Mouse (Mus musculus) T-helper 17 cell (primary cell): ENCODE measurements around the gene Prss3.
"Not testable (repeated sequence)": the region's sequence is repeated elsewhere in the genome, so short reads cannot be mapped to it uniquely, and the experiment has no call there.

ENCODE experiments used
- in situ Hi-C, 2 experiments: fragments of 300-600 bp; cut with MboI, MseI; formaldehyde crosslinking; loops; 1 replicate in 1 of 2; 2 replicates in 1 of 2; pipeline ENCODE4 v1.15.1; 2025; ENCODE audit warnings: high pct_unique_total_duplicates in 2 of 2

Prss3 gene

DNA sequence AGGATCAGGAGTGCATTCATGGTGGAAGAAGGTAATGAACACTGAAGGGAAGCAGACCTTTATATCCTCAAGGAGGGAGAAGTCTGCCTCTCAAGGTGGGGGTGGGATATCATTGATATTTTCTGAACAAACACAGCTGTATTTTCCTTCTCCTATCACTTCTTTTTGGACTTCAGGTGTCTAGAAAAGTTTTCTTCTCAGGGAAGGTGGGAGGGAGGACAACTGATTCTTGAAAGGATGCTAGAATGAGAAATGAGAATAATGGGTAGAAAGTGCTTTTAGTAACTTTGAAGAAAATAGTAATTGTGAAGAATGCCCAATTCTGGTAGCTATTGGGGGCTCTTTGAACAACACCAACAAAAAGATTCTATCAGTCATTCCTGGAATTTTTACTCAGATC, at the start of gene Prss3:
Prss3 (minus strand) TSS at position 101 of the 400 bp plus-strand sequence.
- in situ Hi-C loops, result not testable (repeated sequence)

DNA sequence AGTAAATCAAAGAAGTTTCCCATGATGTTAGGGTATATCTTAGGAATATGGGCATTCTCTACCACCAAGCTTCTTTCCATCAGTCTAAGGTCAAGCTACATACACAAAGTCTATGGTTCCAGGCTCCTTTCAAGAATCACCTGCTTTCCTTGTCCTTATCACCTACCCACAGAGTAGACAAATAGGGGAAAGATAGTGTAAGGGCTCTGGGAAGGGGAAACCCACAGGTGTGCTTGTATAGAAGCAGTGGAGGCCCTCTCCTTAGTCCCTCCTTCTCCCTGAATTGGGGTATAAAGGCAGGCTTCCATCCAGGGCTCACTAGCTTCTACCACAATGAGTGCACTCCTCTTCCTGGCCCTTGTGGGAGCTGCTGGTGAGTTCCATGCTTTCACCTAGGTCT, 14.6 kb upstream of the Prss3 start, which contains the start of gene Gm5771:
Gm5771 (plus strand) TSS at position 301 of the 400 bp plus-strand sequence.
- in situ Hi-C loops, result not testable (repeated sequence)

- in situ Hi-C loops, result not testable (repeated sequence)
Observed at GRCm38 (mm10) chr6:41391640-41392039, 14.2 kb upstream of the Prss3 start.

DNA sequence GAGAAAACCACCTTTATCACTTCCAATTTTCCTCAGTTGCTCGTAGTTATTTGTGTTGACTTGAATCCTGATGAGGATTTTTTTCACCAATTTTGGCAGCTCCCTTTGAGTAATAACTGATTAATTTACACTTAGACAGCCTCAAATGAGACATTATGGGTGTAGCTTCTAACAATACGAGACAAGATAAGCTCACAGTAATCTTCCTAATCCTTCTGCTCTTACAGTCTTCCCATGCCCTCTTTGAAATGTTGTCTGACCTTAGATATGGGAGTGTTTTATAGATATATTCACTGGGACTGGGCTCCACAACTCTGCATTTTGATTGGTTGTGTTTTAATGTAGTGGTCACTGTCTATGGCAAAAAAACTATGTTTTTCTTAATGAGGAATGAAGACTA, 9.3 kb upstream of the Prss3 start:
- in situ Hi-C loops, result no loop called here

DNA sequence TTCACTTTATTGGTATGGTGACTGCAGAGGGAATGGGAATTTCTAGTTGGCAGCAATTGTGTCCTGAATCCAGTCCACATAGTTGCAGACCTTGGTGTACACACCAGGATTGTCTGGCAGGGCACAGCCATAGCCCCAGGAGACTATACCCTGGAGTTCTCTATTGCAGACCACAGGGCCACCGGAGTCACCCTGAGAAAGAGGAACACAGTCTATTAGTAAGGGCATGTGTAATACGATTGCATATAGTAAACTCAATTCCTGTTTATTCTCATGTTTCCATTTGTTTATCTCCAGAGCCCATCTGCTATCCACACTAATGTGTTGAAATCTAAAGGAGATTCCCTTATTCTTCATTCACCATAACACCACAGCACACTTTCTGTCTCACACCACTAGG, 3.7 kb downstream of the Prss3 start:
- in situ Hi-C loops, result not testable (repeated sequence)

GRCm38 (mm10) chr6:41353932-41354331, 23.5 kb downstream of the Prss3 start, which contains the start of gene Try10:
Gene Try10, plus strand, starts transcription at chr6:41354105.
- in situ Hi-C loops, result no loop called here
